Mouse (Mus musculus) bone marrow macrophage, adult 2 months (primary cell): Measurements from ENCODE around the gene Dhx32.

Experiments
- CTCF ChIP-seq: IDR thresholded peaks from 2 replicates; pipeline ENCODE4 v1.5.1; 2012; ENCODE audit warnings: low read depth, mild to moderate bottlenecking, low read length, moderate library complexity
- POLR2A ChIP-seq: IDR thresholded peaks from 2 replicates; pipeline ENCODE4 v1.6.1; 2012; ENCODE audit warnings: mild to moderate bottlenecking, low read depth, low read length, borderline replicate concordance

DNA sequence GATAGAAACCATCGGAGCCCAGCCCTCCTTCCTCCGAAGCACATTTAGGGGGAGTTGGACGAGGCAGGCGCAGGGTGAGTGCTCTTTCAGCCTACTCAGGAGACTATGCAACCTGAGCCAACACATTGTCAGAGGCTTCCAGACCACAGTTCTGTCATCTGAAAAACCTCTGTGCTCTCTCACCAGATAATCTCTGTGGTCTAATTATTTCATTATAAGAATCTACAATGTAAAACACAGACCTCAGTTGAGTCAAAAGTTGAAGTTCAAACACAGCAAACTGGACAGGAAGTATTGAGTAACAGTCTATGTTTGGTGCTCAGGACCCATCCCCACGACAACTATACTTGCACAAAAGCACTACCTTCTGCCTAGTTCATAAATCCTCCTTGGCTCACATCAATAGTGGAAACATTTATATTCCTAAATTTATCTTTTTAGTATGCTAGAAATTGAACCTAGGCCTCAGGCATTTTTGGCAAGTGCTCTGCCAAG is 24.5 kb downstream of the Dhx32 start:
- TF ChIP-seq CTCF (no peak), POLR2A (no peak)
